Mouse (Mus musculus) urinary bladder, postnatal 10 days (tissue): Measurements from ENCODE around the gene Reep1.

Source experiments
- DNase-seq: peaks from one replicate; pipeline ENCODE4 v3.0.0; 2022; ENCODE audit warnings: low spot score

Gene Reep1

DNA sequence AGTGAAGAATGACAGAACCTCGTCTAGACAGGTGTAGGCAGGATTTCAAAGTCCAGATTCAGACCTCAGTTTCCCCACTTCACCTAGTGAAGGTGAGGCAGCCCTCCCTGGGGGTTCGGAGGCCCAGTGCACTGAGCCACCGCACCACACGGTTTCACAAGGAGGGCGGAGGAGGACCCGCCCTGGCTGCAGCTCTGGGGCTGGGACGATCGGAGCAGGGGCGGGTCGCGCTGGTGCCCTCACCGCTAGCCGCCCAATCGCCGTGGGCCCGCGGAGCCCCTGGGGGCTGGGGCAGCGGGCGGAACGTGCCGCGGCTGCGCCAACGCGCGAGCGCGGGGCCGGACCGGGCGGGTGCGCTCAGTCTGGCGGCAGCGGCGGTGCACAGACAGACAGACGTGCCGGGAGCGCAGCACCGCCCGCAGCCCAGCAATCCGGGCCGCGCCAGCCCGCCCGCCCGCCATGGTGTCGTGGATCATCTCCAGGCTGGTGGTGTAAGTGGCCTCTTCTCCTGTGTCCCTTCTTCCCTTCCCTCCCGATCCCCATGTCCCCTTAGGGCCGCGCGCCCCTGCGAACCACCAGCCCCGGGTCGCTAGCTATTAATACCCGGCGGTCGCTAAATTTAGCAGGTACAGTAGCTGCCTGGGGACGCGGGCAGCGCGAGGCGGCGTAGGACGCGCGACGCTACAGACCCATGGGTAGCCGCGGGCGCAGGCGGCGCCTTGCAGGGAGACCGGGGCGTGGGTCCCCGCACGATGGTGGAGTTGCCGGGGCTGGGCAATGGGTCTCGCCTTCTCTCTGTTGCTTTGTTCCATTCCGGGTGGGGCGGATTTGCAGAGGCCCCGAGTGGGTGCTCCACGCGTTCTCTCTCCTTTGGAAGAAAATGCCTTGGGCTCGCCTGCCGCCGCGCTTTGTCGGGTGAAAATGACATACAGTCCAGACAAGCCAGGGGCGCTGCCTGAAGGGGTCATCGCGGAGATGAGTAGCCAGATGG lies at the start of gene Reep1:
TSS of gene Reep1 (plus strand) at position 51 of the 991 bp plus-strand sequence.
- no peak for DNase-seq

DNA sequence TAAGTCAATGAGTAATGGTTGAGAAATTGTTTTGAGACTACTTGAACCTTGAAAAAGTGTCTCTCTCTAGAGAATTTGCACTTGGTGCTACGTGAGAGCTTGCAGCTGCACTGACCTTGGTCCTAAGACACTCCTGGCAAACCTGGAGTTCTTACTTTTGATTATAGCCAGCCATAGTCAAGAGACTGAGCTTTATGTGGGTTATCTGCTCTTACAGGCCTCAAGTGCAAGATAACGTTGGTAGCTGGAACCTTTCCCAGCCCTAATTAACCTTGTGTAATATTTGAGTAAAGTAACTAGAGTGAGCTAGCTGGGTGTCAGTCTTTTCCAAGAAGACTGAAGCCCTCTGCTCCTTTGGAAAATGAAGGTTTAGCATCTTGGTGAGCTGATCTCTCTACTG lies 49.1 kb upstream of the Reep1 start:
- no peak for DNase-seq

DNA sequence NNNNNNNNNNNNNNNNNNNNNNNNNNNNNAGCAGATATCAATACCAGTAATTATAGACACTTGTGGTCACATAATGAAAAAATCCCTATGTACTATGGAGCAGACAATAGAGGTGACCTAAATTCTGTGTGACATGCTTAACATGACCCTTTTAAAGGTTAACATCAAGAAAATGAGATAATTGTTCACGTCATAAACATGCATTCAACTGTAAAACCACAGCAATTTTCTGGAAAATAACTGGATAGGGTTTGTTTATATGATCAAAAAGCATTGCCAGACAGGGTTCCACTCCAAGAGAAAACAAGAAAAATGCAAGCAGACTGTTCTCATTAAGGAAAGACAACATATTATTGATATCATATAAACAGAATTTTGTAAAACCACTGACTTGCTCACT lies 42.9 kb upstream of the Reep1 start:
- no peak for DNase-seq

DNA sequence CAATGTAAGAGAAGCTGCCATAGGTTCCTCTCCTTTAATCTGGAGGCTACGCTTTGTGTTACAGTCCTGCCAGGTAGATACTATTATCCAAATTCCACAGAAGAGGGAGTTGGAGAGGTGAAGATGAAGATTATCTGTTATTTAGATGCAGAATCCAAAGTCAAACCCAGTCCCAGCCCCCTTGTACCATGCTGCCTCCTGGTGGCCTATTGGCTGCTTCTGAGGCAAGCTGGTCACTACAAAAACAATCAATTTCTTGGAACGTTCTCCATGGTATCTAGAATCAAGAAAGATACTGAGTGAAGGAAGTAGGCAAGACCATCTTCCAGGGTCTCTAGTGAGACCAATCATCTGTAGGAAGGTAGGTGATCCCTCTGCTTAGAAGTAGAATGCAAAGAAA lies 34.2 kb upstream of the Reep1 start:
- no peak for DNase-seq

DNA sequence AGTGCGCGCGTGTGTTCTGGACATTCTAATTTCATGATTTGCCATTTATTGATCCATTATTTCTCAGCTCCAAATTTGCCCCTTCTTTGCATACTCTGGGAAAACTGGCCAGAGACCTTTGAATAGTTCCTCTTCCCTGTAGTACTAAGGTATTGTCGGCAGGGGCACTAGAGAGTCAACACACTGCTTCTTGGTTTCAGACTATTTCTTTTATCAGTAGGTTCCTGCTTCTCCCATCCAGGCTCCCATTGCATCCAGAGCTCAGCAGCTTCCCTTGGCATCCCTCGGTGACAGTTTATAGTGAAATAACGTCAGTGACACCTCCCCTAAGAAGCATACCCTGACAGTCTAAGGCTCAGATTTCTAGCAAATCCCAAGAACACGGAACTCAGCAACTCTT lies 28.5 kb upstream of the Reep1 start:
- no peak for DNase-seq

DNA sequence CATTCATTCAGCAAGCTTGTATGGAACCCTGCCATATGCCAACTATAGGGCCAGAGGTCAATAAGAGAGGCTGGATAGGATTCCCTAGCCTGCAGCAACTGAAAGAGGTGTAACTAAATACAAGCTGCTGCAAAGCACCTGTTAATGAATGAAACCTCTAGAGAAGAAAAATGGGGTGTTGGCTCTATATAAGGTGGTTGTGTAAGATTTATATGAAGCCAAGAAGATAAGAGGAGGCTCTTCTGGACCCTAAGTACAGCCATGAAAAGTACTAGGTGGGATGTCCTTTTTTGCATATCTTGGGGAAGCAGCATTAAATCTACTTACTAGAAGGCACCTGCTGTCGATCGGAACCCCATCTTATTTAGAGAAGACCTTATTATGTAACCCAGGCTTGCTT lies 12.2 kb upstream of the Reep1 start:
- no peak for DNase-seq

DNA sequence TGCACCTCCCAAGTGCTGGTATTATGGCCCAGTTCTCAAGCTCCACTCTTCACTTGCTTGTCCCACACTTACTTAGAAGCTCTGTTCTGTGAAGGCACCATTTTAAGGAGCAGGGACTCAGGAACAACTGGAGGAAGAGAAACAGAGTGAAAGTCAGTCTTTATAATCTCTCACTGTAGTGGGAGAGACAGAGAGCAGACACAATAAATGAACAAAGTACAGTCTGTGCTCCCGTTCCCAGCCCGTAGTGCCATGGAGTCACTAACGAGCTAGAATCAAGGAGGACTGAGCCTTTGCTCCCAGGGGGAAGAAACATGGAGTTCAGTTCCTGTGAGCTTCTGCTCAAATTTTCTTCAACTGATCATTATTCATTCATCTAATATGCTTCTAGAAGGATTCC lies 11.8 kb upstream of the Reep1 start:
- DNase-seq: no peak

DNA sequence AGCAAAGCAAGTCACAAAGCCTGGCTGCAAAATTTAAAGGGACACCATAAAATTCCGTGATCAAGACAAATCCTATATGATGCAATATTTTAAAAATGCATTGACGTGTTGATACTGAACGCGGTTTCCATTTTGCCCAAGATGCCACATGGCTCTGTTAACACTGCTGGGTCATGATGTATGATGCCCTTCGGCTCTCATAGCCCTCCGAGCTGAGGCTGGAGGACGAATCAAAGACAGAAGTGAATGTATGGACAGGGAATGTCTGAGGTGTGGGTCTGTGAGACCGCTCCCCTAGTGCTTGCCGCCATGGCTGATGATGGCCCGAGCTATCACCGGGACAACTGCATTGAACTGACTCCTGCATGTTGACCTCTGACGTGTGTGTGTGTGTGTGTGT lies 490 bp upstream of the Reep1 start:
- DNase-seq: no peak

DNA sequence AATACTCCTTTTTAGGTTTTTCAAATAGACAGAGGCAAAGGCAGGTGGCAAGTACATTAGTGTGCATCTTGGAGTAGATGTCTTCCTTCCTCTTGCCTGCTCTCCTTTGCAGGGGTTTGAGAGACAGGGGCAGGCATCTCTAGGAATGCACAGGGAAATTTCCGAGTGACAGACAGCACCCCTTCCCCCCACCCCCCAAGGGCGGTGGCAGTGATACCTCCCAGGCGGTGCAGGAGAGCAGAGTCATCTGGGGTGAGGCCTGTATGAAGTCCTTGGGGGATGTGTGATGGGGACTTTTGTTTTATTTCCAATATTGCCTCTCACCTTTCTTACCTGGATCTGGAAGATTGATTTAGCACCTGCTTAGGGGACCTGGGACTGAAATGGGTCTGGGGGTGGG lies 1.2 kb downstream of the Reep1 start:
- no peak for DNase-seq

DNA sequence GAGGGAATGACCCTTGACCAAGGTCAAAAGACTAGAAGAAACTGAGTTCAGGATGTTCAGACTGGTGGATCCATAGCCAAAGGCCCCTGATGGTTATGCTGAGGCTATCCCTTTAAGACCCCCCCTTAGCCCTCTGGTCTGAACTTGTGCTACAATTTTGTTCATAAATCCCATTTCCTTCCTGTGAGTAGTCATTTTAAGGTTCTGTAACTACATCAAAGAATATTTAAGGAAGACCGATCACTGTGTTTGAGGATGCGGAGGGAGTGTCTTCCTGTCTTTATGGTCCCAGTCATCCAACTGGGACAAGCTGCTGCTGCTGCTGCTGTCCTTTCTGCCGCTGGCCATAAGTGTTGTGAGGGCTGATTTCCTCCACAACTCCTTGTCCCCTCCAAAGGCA lies 3.0 kb downstream of the Reep1 start:
- no peak for DNase-seq

DNA sequence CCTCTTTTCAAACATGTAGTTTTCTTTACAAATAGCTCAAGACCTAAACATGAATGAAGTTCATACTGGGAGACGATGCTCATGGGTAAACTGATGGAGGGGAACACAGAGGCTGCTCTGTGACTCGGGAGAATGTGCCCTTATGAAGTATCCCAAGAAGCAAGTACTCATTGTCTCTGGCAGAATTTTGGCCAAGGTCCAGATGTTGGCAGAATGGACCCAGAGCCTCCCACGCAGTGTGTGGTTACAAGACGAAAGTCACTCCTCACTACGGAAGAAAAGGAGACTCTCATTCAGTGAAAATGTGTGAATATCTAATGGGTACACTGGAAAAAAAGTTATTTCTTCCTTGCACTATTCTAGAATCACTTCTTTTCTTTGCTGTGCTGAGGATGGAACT lies 3.8 kb downstream of the Reep1 start:
- no peak for DNase-seq

DNA sequence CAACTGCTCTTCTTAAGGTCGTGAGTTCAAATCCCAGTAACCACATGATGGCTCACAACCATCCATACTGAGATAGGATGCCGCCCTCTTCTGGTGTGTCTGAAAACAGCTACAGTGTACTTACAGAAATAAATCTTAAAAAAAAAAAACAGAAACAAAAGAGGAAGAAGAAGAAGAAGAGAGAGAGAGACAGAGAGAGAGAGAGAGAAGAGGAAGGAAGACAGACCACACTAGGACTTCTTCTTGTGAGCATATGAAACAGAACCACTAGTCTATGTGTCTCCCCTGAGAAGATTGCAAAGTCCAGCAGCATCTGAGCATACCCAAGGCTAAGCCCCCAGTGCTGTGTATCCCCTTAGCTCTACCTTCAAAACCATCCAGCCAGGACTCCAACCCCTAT lies 6.2 kb downstream of the Reep1 start:
- DNase-seq: no peak

DNA sequence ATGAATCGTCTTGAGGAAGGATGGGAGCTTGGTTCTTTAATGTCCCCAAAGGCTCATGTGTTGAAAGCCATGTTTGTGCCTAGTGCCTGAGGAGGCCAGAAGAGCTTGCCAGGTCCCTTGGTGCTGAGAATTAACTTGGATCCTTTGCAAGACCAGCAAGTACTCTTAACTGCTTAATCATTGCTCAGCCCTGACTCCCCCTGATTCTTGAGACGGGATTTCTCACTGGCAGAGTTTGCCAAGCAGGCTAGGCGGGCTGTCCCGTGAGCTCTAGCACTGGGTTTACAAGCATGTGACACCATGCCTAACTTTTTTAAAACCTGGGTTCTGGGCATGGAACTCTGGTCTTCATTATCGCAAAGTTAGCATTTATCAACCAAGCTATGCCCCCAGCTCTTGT lies 7.6 kb downstream of the Reep1 start:
- no peak for DNase-seq

DNA sequence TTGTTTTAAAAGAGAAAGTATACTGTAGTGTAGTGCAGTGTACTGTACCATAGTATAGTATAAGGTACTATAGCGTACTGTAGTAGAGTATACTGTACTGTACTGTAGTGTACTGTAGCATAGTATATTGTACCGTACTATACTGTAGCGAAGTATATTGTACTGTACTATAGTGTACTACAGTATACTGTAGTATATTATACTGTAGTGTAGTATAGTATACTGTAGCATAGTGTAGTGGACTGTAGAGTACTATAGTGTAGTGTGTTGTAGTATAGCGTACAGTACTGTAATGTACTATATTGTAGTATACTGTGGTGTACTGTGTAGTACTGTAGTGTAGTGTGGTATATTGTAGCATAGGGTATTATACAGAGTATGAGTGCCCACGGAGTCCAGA lies 9.1 kb downstream of the Reep1 start:
- no peak for DNase-seq

DNA sequence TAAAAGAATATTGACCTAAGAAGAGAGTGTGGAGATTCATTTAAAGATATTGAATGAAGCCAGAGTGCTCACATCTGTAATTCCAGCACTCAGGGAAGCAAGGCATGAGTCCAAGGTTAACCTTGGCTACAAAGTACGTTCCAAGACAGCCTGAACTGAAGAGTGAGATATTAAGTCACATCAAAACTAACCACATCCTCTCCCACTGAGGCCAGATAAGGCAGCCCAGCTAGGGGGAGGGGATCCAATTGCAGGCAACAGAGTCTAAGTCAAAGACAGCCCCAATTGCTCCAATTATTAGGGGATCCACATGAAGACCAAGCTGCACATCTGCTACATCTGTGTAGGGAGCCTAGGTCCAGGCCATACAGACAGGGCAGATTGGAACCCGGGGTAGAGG lies 11.0 kb downstream of the Reep1 start:
- DNase-seq: no peak

DNA sequence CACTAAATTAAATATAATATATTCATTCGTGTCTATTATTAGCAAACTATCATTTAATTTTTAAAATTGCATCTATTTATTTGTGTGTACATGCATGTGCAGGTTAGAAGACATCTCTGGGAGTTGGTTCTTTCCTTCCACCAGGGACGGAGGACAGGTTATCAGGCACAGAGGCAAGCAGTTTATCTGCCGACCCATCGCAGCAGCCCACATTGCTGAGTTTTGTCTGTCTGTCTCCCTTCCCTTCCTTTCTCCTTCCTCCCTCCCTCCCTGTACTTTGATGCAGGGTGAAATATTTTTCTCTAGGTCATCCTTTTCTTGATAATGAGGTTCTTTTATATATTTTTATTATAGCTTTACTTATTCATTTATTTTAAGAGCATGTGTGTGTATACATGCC lies 11.9 kb downstream of the Reep1 start:
- no peak for DNase-seq

DNA sequence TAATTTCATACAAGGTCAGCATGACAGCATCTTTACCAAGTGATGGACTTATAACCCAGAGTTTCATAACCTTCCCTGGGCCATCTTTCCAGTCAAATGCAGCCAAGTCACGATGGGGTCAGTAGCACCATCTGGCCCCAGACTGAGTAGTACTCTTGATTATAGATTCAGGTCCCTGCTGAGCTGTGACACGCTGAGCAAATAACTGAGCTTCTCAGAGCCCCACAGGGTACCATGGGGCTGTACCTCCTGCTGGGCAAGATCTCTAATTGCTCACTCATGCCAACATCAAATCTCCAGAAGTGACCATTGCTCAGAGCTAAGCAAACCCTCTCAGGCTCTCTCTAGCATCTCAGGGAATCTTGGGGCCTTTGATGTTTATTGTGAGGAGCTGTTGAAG lies 15.6 kb downstream of the Reep1 start:
- no peak for DNase-seq

DNA sequence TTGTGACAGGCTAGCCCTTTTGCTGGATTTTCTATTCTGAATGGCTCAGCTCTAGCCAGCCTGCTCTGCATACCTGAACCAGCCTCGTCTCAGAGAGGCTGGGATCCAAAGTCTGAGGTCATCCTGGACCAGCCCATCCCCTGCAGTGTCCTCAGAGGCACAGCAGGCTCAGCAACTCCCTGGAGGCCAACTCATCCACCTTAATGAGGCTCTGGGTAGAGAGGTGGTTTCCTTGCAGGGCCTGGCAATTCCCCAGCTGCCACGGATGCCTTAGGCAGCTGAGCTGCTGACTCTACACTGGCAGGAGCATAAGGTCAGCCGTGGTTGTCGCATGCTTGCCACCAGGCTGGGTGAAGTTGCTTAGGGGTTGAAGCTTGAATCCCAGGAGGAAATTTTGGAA lies 16.2 kb downstream of the Reep1 start:
- no peak for DNase-seq

DNA sequence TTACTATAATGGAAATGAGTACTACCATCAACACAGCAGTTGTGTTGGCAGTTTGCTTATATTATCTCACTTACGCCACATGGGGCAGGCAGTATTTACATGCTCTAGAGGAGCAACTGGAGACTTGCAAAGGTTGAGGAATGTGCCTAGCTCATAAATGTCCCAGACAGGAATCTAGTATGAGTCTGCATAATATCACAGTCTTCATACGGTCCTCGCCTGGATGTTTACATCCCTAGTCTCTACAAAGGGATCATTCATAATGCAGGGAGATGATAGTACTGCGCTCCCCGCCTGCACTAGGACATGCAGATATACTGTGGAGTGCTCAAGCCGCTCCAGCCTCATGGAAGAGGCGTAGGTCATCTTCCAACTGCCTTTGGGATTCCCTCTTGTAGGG lies 19.3 kb downstream of the Reep1 start:
- no peak for DNase-seq

DNA sequence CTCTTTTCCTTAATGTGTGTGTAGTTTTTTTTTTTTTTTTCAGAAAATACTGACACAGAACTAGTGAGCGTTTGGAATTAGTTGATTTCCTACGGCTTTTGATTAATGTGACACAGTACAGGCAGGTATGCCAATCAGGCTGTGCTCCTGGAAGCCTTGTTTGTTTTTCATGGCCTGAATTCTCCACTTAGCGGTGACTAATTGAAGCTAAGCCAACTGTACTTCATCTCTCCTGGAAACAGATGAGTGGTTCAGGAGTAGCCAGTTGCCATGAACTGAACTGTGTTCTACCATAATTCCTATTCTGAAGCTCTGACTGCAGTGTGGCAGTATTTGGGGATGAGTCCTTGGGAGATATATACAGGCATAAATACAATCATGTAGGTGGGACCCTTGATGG lies 20.9 kb downstream of the Reep1 start:
- DNase-seq: no peak

DNA sequence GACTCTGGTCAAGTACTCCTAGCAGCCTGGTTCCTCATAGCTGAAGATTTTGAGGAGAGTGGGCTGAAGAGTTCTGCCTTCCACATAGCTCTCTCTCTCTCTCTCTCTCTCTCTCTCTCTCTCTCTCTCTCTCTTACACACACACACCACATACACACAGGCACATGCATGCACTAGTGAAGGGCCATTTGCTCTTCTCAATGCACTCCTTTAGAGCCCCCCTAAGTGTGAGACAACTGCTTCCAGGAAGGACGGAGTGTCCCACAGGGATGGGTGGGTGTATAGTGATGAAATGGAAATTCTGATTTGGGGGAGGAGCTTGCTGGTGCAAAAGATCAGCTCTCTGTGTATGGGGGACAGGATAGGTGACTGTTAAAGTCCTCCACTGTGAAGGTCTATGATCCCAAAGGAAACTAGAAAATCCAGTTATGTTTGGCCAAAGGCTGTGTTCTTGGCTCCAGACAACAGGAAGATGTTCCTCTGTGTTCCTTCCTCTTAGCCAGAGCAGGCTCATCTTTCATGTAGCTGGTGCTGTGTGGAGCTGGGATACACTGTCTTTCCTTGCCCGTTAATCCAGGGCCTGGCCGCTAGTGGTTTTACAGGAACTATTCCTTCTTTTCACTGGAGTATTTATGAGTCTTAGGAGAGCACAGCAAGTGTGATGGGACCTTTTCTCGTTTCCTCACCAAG lies 27.7 kb downstream of the Reep1 start:
- no peak for DNase-seq

DNA sequence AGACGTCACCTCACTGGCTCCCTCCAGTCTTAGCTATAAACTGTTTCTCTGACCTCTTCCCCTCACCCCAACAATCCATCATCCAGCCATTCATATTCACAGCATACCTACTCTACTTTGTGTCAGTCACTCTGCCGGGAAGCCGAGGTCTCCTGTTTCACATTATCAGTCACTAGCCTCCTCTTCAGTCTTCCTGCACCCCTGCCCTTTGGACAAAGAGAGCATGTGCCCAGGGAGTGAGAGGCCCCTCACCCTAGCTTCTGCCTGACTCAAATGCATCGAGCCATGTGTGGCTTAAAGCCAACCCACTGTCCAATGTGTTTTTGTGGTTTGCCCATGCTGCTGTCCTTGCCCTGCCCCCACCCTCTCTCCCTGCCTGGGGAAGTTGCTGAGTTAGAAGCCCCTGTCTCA lies 28.2 kb downstream of the Reep1 start:
- DNase-seq: no peak

DNA sequence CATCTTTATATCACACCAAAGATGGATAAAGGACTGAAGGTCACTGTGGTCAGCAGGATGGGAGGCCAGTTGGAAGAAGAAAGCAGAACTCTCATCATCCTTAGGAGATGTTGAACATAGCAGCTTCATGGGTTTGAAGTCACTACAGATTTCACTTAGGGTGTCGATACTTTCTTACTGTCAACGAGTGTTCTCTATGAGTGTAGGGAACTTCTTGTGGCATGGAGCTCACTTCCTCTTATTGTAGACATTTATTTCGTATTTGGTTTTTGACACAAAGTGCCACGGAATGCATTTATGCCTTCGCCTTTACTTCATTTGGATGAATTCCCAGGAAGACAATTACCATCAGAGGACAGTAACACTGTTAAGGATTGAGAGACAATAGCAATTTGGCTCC lies 28.7 kb downstream of the Reep1 start:
- no peak for DNase-seq

DNA sequence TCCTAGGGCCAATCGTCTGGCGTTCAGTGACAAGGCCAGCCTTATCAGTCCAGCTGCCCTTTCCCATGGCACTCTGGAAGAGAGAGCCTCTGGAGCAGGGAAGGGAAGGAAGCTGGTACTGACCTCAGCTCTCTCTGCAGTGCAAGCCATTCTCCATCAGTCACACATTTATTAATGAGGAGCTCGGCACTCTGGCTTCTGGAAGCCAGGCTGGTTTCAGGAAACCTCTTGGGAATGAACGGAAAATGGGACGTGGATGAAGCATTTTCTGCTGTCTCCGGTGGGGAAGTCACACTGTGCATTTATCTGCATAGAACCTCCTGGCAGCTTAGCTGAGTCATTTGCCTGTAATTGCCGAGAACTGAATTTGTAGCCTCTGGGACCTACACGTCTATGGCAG lies 29.8 kb downstream of the Reep1 start:
- no peak for DNase-seq
